Mouse (Mus musculus) cerebellum, postnatal 4 days (tissue): ENCODE results near the gene Olfr619.

Source experiments
- DNase-seq, 2 experiments: peaks; one replicate each; pipeline ENCODE4 v3.0.0; 2022; ENCODE audit warnings: low spot score in 2 of 2, mixed read lengths in 1 of 2

The Olfr619 gene

DNA sequence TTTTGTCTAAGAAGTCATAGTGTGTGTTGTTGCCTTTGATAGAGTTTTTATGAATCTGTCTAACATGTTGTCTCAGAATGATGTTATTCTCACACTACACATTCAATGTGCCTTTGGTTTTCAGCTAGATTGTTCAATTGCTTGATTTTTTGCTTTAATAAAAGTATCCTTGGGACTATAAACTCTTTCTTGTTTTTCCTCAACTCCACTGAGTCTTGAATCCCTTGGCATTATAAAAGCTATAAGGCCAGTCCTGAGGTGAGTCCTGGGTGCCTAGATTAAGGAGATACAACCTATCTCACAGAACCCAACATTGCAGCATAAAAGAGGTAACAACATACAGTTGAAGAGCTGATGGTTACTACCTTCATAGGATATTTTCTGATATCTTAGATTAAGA is at the start of gene Olfr619:
TSS of gene Olfr619 (plus strand) at position 301 of the 400 bp plus-strand sequence.
- DNase-seq, result no peak

DNA sequence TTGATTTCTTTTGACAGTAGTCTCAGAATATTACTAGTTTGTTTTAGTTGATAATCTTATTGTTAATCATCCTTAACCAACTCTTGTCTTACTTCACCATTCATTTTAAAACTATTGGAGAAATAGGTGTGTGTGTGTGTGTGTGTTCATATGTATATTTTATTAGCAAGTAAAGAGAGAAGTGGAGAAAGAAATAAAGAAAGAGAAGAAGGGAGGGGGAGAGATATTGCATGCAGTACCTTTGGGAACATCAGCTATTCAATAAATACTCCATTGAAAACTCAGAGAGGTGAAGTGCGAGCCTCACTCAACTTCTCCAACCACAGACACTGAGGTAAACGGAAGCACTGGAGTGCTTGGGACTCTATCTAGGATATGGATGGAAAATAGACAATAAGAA is 44.6 kb upstream of the Olfr619 start, which contains the start of gene Olfr615:
TSS of gene Olfr615 (plus strand) at position 301 of the 400 bp plus-strand sequence.
- no peak for DNase-seq

DNA sequence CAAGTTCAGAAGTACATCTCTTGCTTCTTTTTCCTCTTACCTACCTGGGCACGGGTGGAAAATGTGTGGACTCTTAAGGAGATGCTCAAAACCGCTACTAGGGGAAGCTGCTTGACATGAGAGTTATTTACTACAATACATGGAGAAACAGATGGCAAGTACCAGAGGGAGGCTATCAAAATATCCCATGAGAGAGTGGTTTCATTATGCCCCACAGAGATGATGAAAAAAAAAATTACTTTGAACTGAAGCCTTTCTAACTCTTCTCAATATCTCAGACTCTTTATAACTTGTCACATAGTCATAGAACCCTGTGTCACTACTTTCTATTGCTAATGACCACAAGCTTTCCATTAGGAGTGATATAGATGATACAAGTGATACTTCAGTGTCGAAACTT is 31.3 kb upstream of the Olfr619 start, which contains the start of gene Olfr616:
TSS of gene Olfr616 (minus strand) at position 101 of the 400 bp plus-strand sequence.
- DNase-seq, result no peak

GRCm38 (mm10) chr7:103572761-103573160 is 27.6 kb upstream of the Olfr619 start, which contains the start of gene Olfr617:
Gene Olfr617, plus strand, starts transcription at chr7:103573061.
- DNase-seq, result no peak

DNA sequence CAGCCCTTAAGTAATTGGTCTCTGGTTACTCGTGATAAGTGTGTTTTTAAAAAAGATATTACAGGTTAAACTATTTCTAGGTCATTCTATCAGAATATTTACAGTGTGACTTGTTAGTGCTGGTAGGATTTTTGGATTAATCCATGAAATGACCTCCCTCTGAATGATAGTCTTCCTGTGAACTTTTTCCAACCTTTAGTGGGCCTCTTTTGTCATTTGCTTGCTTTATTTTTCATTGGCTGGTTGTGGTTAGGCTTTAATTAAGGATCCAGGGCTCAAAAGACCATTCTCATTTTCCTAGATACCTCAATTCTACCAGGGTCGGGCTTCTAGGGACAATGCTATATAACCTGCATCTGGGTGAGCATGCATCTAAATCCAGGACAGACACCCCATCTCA is 10.6 kb upstream of the Olfr619 start, which contains the start of gene Olfr618:
TSS of gene Olfr618 (plus strand) at position 301 of the 400 bp plus-strand sequence.
- DNase-seq, result no peak

GRCm38 (mm10) chr7:103607425-103607824 is 7.0 kb downstream of the Olfr619 start:
- DNase-seq, result no peak

GRCm38 (mm10) chr7:103612434-103612833 is 12.1 kb downstream of the Olfr619 start, which contains the start of gene Olfr620:
Gene Olfr620, minus strand, starts transcription at chr7:103612534.
- no peak for DNase-seq

- no peak for DNase-seq
Measured at GRCm38 (mm10) chr7:103636795-103637194, 36.4 kb downstream of the Olfr619 start.

DNA sequence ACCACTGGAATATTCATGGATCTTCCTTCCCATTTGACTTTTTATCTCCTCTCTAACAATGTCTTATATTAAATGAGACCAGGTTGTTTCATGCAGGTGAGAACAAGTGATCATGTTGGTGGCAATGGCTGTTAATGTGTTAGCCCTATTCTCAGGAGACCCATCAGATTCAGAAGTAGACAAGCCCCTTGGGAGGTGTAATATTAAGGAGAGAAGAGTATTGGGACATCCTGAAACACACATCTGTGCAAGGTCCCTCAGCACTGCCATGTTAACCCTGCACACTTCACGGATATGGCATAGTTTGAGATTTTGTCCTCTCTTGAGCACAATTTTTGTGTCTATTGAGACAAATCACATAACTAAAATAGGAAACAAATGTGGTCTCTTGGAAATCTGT is 42.2 kb downstream of the Olfr619 start, which contains the start of gene Olfr622:
TSS of gene Olfr622 (minus strand) at position 101 of the 400 bp plus-strand sequence.
- no peak for DNase-seq

DNA sequence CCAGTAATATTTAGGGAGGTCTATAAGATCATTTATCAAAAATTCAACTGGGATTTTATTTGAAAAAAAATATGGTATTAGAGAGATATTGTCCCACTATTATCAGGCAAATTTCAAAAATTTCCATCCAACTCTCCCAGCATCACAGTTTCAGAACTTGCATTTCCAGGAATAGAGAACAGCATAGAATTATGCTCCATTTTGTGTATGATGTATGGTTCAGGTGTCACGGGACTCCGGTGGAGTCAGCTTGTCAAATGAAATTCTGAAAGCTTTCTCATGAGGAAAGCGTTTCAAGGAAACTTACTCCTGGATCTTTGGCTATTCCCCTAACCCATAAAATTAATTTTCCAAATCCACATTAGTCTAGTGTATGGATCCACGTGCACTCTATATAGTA is 43.7 kb downstream of the Olfr619 start:
- no peak for DNase-seq
